Mouse (Mus musculus) heart, postnatal 0 days (tissue): ENCODE measurements around the gene Vmn1r225. TPM values are rescaled to one million over a fixed set of nuclear protein-coding genes. Genes with fewer than 3 reads are reported as not detected.
"Not testable (repeated sequence)": the region's sequence is repeated elsewhere in the genome, so short reads cannot be mapped to it uniquely, and the experiment has no call there.

Experiments used
- ATAC-seq: fragments of 200-750 bp; cut with Nextera tagmentation; 2 replicates; pipeline ENCODE4 v1.8.0; 2017; ENCODE audit warnings: low read depth, moderate number of reproducible peaks, moderate library complexity; ENCODE audit not compliant: insufficient read depth
- DNase-seq: peaks from one replicate; pipeline ENCODE4 v3.0.0-alpha.2; 2016; ENCODE audit warnings: low spot score
- H3K27ac ChIP-seq: fragments of 300-500 bp; sonication (generic); 2 replicates; pipeline ENCODE4 v1.5.1; 2014; ENCODE audit warnings: low read depth, mild to moderate bottlenecking
- H3K27me3 ChIP-seq: fragments of 300-500 bp; sonication (generic); 2 replicates; pipeline ENCODE4 v1.6.1; 2014; ENCODE audit warnings: low read length, mixed read lengths; ENCODE audit not compliant: control insufficient read depth, insufficient read depth
- H3K36me3 ChIP-seq: fragments of 300-500 bp; sonication (generic); replicated peaks from 2 replicates; pipeline ENCODE4 v1.6.1; 2014; ENCODE audit warnings: low read length, mixed read lengths; ENCODE audit not compliant: control insufficient read depth, insufficient read depth
- H3K4me1 ChIP-seq: fragments of 300-500 bp; sonication (generic); 2 replicates; pipeline ENCODE4 v1.6.1; 2014; ENCODE audit warnings: antibody characterized with exemption; ENCODE audit not compliant: control insufficient read depth, insufficient read depth
- H3K4me2 ChIP-seq: fragments of 300-500 bp; sonication (generic); 2 replicates; pipeline ENCODE4 v1.6.1; 2014; ENCODE audit warnings: low read depth, mild to moderate bottlenecking, low read length, moderate library complexity
- H3K4me3 ChIP-seq: fragments of 300-500 bp; sonication (generic); 2 replicates; pipeline ENCODE4 v1.5.1; 2014; ENCODE audit warnings: low read depth, low read length
- H3K9ac ChIP-seq: fragments of 300-500 bp; sonication (generic); replicated peaks from 2 replicates; pipeline ENCODE4 v1.6.1; 2014; ENCODE audit warnings: low read depth, low read length, mixed read lengths
- H3K9me3 ChIP-seq: fragments of 300-500 bp; sonication (generic); replicated peaks from 2 replicates; pipeline ENCODE4 v1.6.1; 2016; ENCODE audit warnings: low read length; ENCODE audit not compliant: control insufficient read depth
- CTCF ChIP-seq: IDR thresholded peaks from 2 replicates; pipeline ENCODE4 v1.5.1; 2016; ENCODE audit warnings: antibody characterized with exemption, control low read depth, low read depth
- EP300 ChIP-seq: IDR thresholded peaks from 2 replicates; pipeline ENCODE4 v1.6.1; 2016; ENCODE audit warnings: antibody characterized with exemption, low read depth
- WGBS: fragments of 180-500 bp; shearing (Covaris S2); extraction: QIAGEN DNeasy Blood & Tissue Kit; methylation state at CpG from one replicate; pipeline ENCODE4 v1.1.7; 2014; 5-methylcytosine and 5-hydroxymethylcytosine counted together
- polyA plus RNA-seq: library from polyadenylated mRNA; unstranded; fragments of >200 nt; fragmentation: Nextera tagmentation; extraction: Ambion mirVana; gene quantifications from 2 replicates; pipeline ENCODE4 v1.2.1, GENCODE M21; 2015
- total RNA-seq: library from RNA; depleted of rRNA; stranded (reverse); fragments of >200 nt; gene quantifications from 2 replicates; pipeline ENCODE4 v1.2.3, GENCODE M21; 2014; ENCODE audit warnings: low replicate concordance; rRNA removed

The Vmn1r225 gene
- total RNA-seq (not detected in 2 replicates), polyA plus RNA-seq (not detected in 2 replicates)

- DNase-seq (no peak), ATAC-seq (no peak)
- Histone ChIP-seq H3K9me3 (peaks cover 7% of the 10 kb centered on the region; the same call in 1 of the 2 replicates), H3K27me3 (no peaks in the 10 kb centered on the region), H3K4me3 (no peak within 1 kb of the TSS), H3K36me3 (no peaks in the 10 kb centered on the region), H3K27ac (no peak within 1 kb of the TSS), H3K4me1 (no peaks in the 10 kb centered on the region), H3K9ac (no peak within 1 kb of the TSS), H3K4me2 (no peak within 1 kb of the TSS)
- TF ChIP-seq CTCF (no peak), EP300 (no peak)
These were observed at the start of gene Vmn1r225 for GRCm38 (mm10) chr17:20497858-20498257. Gene Vmn1r225 (plus strand): TSS chr17:20498158.

- H3K9me3 ChIP-seq, result no peaks in the 10 kb centered on the region
- no peaks in the 10 kb centered on the region for H3K27me3 ChIP-seq
- no peak overlapping the region for H3K4me2 ChIP-seq
- TF ChIP-seq EP300, result no peak
- no peak for TF ChIP-seq CTCF
- H3K4me3 ChIP-seq, result no peak overlapping the region
- no peak overlapping the region for H3K27ac ChIP-seq
- ATAC-seq (no peak), DNase-seq (no peak)
- H3K9ac ChIP-seq, result no peak overlapping the region
- no peaks in the 10 kb centered on the region for H3K36me3 ChIP-seq
- H3K4me1 ChIP-seq, result no peaks in the 10 kb centered on the region
- WGBS, result 57% methylated on average over 3 of the region's 3 CpGs
These were observed 24.6 kb upstream of the Vmn1r225 start for GRCm38 (mm10) chr17:20473311-20473710.

- Histone ChIP-seq H3K36me3 (no peaks in the 10 kb centered on the region), H3K27ac (no peak within 1 kb of the TSS), H3K9me3 (0 out of 2 replicates have a peak, but pooled peaks cover 6% of the 10 kb centered on the region), H3K4me1 (no peaks in the 10 kb centered on the region), H3K4me2 (no peak within 1 kb of the TSS), H3K9ac (no peak within 1 kb of the TSS), H3K4me3 (no peak within 1 kb of the TSS), H3K27me3 (no peaks in the 10 kb centered on the region)
- TF ChIP-seq CTCF, result no peak
- TF ChIP-seq EP300, result no peak
- DNase-seq (no peak), ATAC-seq (no peak)
These were observed 16.7 kb upstream of the Vmn1r225 start, which contains the start of gene Vmn2r108 for GRCm38 (mm10) chr17:20481231-20481630. Gene Vmn2r108 (minus strand): TSS chr17:20481331.

GRCm38 (mm10) chr17:20508247-20508646 is 10.3 kb downstream of the Vmn1r225 start:
- H3K27me3 ChIP-seq, H3K4me2 ChIP-seq, H3K27ac ChIP-seq, H3K4me3 ChIP-seq, H3K36me3 ChIP-seq, H3K4me1 ChIP-seq, H3K9me3 ChIP-seq, ATAC-seq, H3K9ac ChIP-seq, DNase-seq: not testable (repeated sequence)

Other genes starting within 250 kb of the Vmn1r225 start
- gene Vmn2r106, start 212.6 kb upstream of the Vmn1r225 start, total RNA-seq, result not detected in 2 replicates
- not detected in 2 replicates for gene Vmn2r106, start 212.6 kb upstream of the Vmn1r225 start, polyA plus RNA-seq
- not detected in 2 replicates for gene Vmn2r107, start 152.9 kb upstream of the Vmn1r225 start, total RNA-seq
- gene Vmn2r107, start 152.9 kb upstream of the Vmn1r225 start, polyA plus RNA-seq, result not detected in 2 replicates
- gene Vmn1r224, start 84.0 kb upstream of the Vmn1r225 start, total RNA-seq, result not detected in 2 replicates
- gene Vmn1r224, start 84.0 kb upstream of the Vmn1r225 start, polyA plus RNA-seq, result not detected in 2 replicates
- gene Vmn2r108, start 16.8 kb upstream of the Vmn1r225 start, total RNA-seq, result not detected in 2 replicates
- gene Vmn2r108, start 16.8 kb upstream of the Vmn1r225 start, polyA plus RNA-seq, result not detected in 2 replicates
- gene Vmn2r109, start 66.6 kb downstream of the Vmn1r225 start, total RNA-seq, result not detected in 2 replicates
- gene Vmn2r109, start 66.6 kb downstream of the Vmn1r225 start, polyA plus RNA-seq, result not detected in 2 replicates
- gene Vmn2r110, start 98.3 kb downstream of the Vmn1r225 start, total RNA-seq, result not detected in 2 replicates
- gene Vmn2r110, start 98.3 kb downstream of the Vmn1r225 start, polyA plus RNA-seq, result not detected in 2 replicates
- not detected in 2 replicates for gene Fpr-rs3, start 126.7 kb downstream of the Vmn1r225 start, total RNA-seq
- gene Fpr-rs3, start 126.7 kb downstream of the Vmn1r225 start, polyA plus RNA-seq, result not detected in 2 replicates
- gene Vmn1r226, start 184.7 kb downstream of the Vmn1r225 start, total RNA-seq, result not detected in 2 replicates
- not detected in 2 replicates for gene Vmn1r226, start 184.7 kb downstream of the Vmn1r225 start, polyA plus RNA-seq
- gene Vmn1r227, start 231.7 kb downstream of the Vmn1r225 start, total RNA-seq, result not detected in 2 replicates
- not detected in 2 replicates for gene Vmn1r227, start 231.7 kb downstream of the Vmn1r225 start, polyA plus RNA-seq